9 mouse cellular contexts compared by ENCODE assay signal in genomic region chr5:44306769-44307557, GRCm38 (mm10).
A peak's percentile ranks its signal among the peaks of the same experiment; 100 is the strongest.
DNase-seq lines count a peak whose midpoint lies in the region; ATAC-seq lines count a peak whose summit lies in the region.
"Had no signal": no experiment of that assay in that cellular context is flagged by ENCODE, and none has a peak within 500 bp of the region (broad histone marks: within the 10 kb centered on the region; RNA-seq: fewer than 3 reads in every experiment).

No protein-coding gene starts in this region.

- H3K4me3 ChIP-seq in heart, embryonic 16.5 days (ENCODE audit: low read length), result no peak overlapping the region
- no peak overlapping the region for H3K4me3 ChIP-seq in neural tube, embryonic 11.5 days (ENCODE audit: low read depth, low read length)
- H3K4me3 ChIP-seq in neural tube, embryonic 15.5 days (replicated peaks), result no peak overlapping the region
- H3K4me3 ChIP-seq in hindbrain, embryonic 13.5 days, result no peak overlapping the region

- H3K27me3 ChIP-seq in heart, embryonic 16.5 days (ENCODE audit: control insufficient read depth, insufficient read depth, low read length), result peaks cover 5% of the 10 kb centered on the region; the same call in 1 of the 2 replicates
- H3K27me3 ChIP-seq in neural tube, embryonic 11.5 days (ENCODE audit: control insufficient read depth, insufficient read depth, low read length), result no peaks in the 10 kb centered on the region
- no peaks in the 10 kb centered on the region for H3K27me3 ChIP-seq in neural tube, embryonic 15.5 days (replicated peaks)
- 0 out of 2 replicates have a peak, but pooled peaks cover 4% of the 10 kb centered on the region for H3K27me3 ChIP-seq in hindbrain, embryonic 13.5 days

- H3K4me2 ChIP-seq in heart, embryonic 16.5 days (ENCODE audit: low read depth, low read length), result peak overlapping the region; percentile 45
- 0 out of 2 replicates have a peak overlapping the region, but pooled peaks have one; percentile 6 for H3K4me2 ChIP-seq in neural tube, embryonic 11.5 days (ENCODE audit: low read depth)
- no peak overlapping the region; the same call in 1 of the 2 replicates for H3K4me2 ChIP-seq in neural tube, embryonic 15.5 days
- no peak overlapping the region for H3K4me2 ChIP-seq in hindbrain, embryonic 13.5 days

- 0 out of 2 replicates have a peak, but pooled peaks cover 2% of the 10 kb centered on the region for H3K4me1 ChIP-seq in heart, embryonic 16.5 days (ENCODE audit: control insufficient read depth, insufficient read depth, low read length)
- H3K4me1 ChIP-seq in neural tube, embryonic 11.5 days (ENCODE audit: control insufficient read depth, insufficient read depth, low read length), result no peaks in the 10 kb centered on the region
- H3K4me1 ChIP-seq in neural tube, embryonic 15.5 days, result peaks cover 4% of the 10 kb centered on the region; the same call in 1 of the 2 replicates
- H3K4me1 ChIP-seq in hindbrain, embryonic 13.5 days (replicated peaks), result peaks cover 3% of the 10 kb centered on the region; the same call in 1 of the 2 replicates

- H3K9me3 ChIP-seq in heart, embryonic 16.5 days (replicated peaks; ENCODE audit: control insufficient read depth, low read length), result no peaks in the 10 kb centered on the region
- no peaks in the 10 kb centered on the region for H3K9me3 ChIP-seq in neural tube, embryonic 11.5 days (ENCODE audit: control insufficient read depth, low read length)
- H3K9me3 ChIP-seq in neural tube, embryonic 15.5 days (replicated peaks), result no peaks in the 10 kb centered on the region
- no peaks in the 10 kb centered on the region for H3K9me3 ChIP-seq in hindbrain, embryonic 13.5 days

- ATAC-seq in heart, embryonic 16.5 days (replicated peaks; ENCODE audit: extremely low read depth, insufficient read depth, low FRiP score), result no peak
- no peak for ATAC-seq in neural tube, embryonic 11.5 days (ENCODE audit: insufficient read depth, low FRiP score, low TSS enrichment)
- ATAC-seq in neural tube, embryonic 15.5 days (ENCODE audit: low FRiP score), result no peak
- 0 out of 2 replicates have a peak, but pooled peaks have one; percentile 11 for ATAC-seq in hindbrain, embryonic 13.5 days (ENCODE audit: low FRiP score)

- DNase-seq in heart, postnatal 4 days, result no peak
- DNase-seq in neural tube, embryonic 11.5 days (ENCODE audit: low spot score), result no peak
- DNase-seq in MN1 (ENCODE audit: low spot score), result no peak
- DNase-seq in spleen, postnatal 14 days (ENCODE audit: low spot score in 2 of 2), result no peak
- DNase-seq: adrenal gland, postnatal 14 days; right cerebral cortex, postnatal 4 days had no signal

- 10% methylated on average over 16 of the region's 16 CpGs for WGBS in heart, embryonic 16.5 days
- 22% methylated on average over 12 of the region's 16 CpGs for WGBS in neural tube, embryonic 11.5 days
- WGBS in neural tube, embryonic 15.5 days, result 22% methylated on average over 13 of the region's 16 CpGs
- WGBS in hindbrain, embryonic 13.5 days, result 23% methylated on average over 15 of the region's 16 CpGs

- no peaks in the 10 kb centered on the region for H3K36me3 ChIP-seq in heart, embryonic 16.5 days (ENCODE audit: control insufficient read depth, insufficient read depth)
- no peaks in the 10 kb centered on the region for H3K36me3 ChIP-seq in neural tube, embryonic 11.5 days (ENCODE audit: control insufficient read depth, insufficient read depth, low read length)
- no peaks in the 10 kb centered on the region for H3K36me3 ChIP-seq in neural tube, embryonic 15.5 days
- H3K36me3 ChIP-seq in hindbrain, embryonic 13.5 days, result no peaks in the 10 kb centered on the region

- no peak overlapping the region for H3K9ac ChIP-seq in heart, embryonic 16.5 days (ENCODE audit: low read length)
- H3K9ac ChIP-seq in neural tube, embryonic 11.5 days (ENCODE audit: low read length), result no peak overlapping the region
- H3K9ac ChIP-seq in neural tube, embryonic 15.5 days (replicated peaks), result no peak overlapping the region
- H3K9ac ChIP-seq in hindbrain, embryonic 13.5 days, result no peak overlapping the region

- H3K27ac ChIP-seq in heart, embryonic 16.5 days (ENCODE audit: low read length), result no peak overlapping the region
- no peak overlapping the region for H3K27ac ChIP-seq in neural tube, embryonic 11.5 days (ENCODE audit: low read depth, low read length)
- no peak overlapping the region for H3K27ac ChIP-seq in neural tube, embryonic 15.5 days (replicated peaks)
- no peak overlapping the region for H3K27ac ChIP-seq in hindbrain, embryonic 13.5 days

Comparison
In these comparisons a context has a peak if more than half of its experiments do, and no peak if none do; other contexts are left out.
1. H3K4me2 ChIP-seq: peak in heart, embryonic 16.5 days (single experiment) and neural tube, embryonic 11.5 days (single experiment); none in neural tube, embryonic 15.5 days (single experiment) and hindbrain, embryonic 13.5 days (single experiment).